Mouse (Mus musculus) right cerebral cortex, postnatal 14 days (tissue): ENCODE results near the gene Dnajc7.
A peak's percentile ranks its signal among the peaks of the same experiment; 100 is the strongest.
"Not testable (repeated sequence)": the region's sequence is repeated elsewhere in the genome, so short reads cannot be mapped to it uniquely, and the experiment has no call there.

ENCODE experiments used
- DNase-seq: peaks from one replicate; pipeline ENCODE4 v3.0.0; 2022

The Dnajc7 gene

GRCm38 (mm10) chr11:100616332-100616731, 3.6 kb downstream of the Dnajc7 start:
- no peak for DNase-seq

DNA sequence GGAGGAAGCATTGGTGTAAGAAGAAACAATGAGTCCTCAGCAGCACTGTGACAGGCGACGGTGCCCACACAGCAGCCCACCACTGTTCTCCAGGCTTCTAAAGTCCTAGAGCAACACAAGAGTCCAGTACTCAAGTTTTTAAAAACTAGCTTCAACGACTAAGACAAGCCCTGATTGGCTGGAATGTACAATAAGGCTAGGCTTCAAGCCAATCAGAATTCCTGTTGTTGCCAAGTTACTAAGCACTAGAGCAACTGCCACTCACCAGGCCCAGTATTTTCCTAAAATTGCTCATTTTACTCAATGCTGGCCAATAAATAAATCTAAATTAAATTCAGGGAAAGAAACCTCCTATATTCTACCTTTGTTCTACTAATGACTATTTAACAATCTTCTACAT, 6.7 kb downstream of the Dnajc7 start:
- DNase-seq, result no peak

DNA sequence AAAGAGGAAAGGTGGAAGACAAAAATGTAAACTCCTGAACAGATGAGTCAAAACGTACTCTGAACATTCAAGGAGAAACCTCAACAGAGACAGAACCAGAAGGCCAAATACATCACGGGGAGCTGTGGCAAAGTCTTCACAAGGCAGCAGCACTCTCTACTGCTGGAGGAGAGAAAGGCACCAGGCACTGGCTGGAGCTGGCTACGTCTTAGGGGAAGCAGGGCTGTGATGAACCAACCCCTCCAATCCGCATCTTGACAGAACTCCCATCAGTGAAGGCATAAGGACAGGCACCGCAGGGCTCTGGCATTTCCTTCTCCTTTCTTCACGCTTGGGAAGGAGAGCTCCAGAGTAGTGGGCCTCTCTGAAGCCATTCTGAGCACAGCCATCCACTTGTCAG, 8.3 kb downstream of the Dnajc7 start:
- DNase-seq, result no peak

DNA sequence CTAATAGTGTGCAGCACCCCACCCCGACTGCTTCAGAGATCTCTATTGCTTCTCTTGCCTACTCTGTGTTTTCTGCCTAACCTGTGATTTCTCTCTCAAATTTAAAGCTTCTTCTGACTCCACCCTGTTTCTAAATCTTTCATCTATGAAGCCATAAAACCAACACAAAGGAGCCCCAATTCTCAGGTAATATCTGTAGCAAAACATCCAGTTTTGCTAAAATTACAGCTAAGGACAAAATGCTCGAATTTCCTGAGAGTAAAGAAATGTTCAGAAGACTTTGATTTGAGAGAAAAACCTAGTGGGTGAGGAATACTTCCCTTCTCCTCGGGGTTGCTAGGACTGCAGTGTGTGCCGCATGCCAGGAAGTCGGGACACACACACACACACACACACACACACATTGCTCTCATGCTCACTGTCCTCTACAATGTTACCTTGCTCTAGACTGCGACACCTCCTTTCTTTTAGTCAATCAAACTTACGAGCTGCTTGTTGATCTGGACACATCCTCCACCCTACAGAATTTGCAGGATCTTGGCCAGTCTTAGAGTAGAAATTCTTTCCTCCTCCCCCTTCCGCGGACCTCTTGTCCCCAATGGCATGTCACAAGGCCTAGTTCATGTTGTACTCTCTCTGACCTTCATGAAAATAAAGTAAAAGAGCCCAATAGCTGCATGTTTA, 9.8 kb downstream of the Dnajc7 start:
- DNase-seq, result no peak

DNA sequence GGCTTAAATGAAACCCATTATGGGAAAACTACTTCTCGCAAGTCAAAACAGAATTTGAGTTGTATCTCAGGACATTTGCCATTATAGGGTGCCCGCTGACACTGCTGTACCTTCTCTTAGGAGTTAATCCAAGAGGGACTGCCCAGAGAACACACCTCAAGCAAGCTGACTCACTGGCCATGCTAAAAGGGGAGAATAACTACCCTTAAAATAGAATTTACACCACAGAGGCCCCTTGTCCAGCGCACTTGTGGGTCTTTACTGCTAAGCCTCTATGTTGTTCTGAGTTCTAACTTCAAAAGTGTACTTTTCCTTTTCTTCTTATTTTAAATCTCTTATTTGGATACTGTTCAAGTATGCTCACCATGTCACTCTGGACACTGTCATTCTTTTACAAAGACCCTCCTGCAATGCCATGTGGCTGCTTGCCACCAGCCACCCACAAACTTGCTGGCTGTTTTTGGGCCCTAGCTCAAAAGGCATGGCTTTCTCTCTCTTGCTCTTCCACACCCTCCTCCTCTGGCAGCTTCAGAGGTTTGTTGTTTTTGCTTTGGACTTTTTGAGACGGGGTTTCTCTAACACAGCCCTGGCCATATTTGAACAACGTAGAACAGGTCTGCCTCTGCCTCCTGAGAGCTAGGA, 10.5 kb downstream of the Dnajc7 start:
- DNase-seq, result no peak

DNA sequence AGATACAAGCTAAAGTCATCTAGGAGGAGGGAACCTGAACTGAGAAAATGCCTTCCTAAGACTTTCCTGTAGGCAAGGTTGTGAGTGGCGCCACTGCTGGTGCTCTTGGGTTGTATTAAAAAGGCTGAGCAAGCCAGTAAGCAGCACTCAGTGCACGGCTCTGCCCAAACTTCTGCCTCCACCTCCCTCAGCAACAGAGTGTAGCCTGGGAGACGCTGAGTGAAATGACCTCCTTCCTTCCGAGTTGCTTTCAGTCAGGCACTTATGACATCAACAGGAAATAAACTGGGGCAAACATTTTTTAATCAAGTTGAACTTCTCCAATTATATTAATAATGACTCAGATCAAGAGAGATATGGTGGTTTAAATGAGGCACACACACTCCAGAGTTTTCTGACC, 11.2 kb downstream of the Dnajc7 start:
- DNase-seq, result no peak

- DNase-seq, result no peak
Measured at GRCm38 (mm10) chr11:100607121-100607520, 12.8 kb downstream of the Dnajc7 start.

GRCm38 (mm10) chr11:100605451-100605850, 14.5 kb downstream of the Dnajc7 start:
- DNase-seq, result no peak

GRCm38 (mm10) chr11:100604321-100605005, 15.5 kb downstream of the Dnajc7 start:
- no peak for DNase-seq

DNA sequence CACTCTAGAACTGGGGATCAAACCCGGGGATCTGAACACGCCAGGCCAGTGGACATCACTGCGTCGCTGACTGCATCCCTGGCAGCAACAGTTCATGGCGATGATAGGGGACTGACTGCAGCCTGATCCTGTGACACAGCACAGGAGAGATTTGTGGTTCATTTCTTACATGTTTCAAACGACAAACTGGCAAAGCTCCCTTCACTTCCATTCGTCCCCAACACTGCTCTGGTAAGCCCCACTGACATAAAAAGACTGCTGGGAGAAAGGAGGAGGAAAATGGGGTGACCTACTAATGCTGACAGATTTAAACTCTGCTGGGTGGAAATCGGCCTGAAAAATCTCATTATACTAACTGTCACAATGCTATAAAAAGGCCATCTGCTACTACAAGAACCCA, 16.2 kb downstream of the Dnajc7 start:
- DNase-seq, result no peak

DNA sequence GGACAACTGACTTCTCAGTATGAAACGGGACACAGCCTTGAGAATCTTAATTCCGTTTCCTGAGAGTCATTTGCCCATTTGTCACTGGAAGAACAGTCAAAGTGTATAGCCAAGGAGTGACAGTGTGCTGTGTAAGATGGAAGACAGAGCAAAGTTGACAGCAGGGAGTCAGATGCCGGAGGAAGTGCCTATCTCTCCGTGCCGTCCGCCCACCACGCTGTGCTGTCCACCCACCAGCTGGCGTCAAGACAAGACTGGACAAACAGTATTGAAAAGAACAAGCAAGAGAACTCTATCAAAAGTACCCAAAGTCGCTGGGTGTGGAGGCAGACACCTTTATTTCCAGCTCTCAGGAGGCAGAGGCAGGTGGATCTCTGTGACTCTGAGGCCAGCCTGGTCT, 16.8 kb downstream of the Dnajc7 start:
- DNase-seq, result no peak

GRCm38 (mm10) chr11:100601372-100601771, 18.6 kb downstream of the Dnajc7 start:
- no peak for DNase-seq

DNA sequence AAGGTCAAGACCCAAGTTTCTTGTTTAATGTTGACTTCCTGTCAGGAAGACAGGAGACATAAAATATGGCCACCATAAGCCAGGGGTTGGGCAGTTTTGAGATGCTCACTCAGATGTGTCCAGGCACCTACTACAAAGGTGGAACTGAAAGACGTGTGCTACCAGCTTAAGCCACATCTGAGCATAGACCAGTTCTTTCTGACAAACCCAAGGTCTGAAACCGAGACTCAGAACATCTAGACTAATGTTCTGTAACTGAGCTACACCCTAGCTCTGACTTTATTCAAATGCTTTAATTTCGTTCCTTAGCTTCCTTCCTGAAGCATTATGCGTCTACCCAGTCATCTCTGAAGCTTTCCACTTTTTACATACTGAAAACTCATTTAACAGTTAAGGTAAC, 21.9 kb downstream of the Dnajc7 start:
- DNase-seq, result no peak

- no peak for DNase-seq
Measured at GRCm38 (mm10) chr11:100595533-100595932, 24.4 kb downstream of the Dnajc7 start.

DNA sequence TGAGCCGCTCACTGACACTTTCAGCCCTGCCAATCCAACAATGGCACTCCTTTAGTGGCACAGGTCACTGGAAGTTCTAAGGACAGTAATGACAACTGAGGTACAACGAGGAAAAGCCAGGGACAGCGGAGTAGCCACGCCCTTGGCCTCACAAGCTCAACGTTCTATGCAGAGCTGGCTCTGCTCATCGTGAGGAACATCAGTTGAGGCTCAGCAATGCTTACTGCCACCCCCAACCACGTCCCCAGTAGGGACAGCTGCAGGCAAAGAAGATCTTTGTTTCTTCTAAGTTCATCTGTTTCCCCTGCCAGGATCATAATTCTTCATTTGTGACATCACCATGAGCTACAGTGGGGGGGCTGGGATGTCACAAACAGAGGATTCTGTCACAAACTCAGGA, 25.4 kb downstream of the Dnajc7 start:
- no peak for DNase-seq

GRCm38 (mm10) chr11:100592346-100593046, 27.5 kb downstream of the Dnajc7 start:
- DNase-seq, result no peak

GRCm38 (mm10) chr11:100588462-100588861, 31.5 kb downstream of the Dnajc7 start:
- no peak for DNase-seq

DNA sequence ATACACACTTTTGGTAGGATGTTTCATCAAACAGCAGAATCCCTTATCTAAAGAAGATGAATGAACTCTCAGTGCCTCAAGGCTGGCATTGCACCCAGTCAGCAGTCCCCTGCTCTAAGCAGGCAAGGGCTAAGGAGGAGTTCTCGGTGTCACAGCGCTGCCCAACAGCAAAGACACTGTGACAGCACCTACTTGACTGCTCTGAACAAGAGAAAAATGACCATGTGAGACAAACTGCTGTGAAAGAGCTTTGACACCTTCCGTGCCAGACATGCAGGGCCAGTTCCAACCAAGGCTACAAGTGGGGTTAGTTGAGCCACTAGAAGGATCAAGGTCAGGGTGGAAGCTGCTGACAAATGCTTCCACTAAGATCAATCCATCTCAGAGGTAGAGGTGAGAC, 34.8 kb downstream of the Dnajc7 start:
- no peak for DNase-seq

DNA sequence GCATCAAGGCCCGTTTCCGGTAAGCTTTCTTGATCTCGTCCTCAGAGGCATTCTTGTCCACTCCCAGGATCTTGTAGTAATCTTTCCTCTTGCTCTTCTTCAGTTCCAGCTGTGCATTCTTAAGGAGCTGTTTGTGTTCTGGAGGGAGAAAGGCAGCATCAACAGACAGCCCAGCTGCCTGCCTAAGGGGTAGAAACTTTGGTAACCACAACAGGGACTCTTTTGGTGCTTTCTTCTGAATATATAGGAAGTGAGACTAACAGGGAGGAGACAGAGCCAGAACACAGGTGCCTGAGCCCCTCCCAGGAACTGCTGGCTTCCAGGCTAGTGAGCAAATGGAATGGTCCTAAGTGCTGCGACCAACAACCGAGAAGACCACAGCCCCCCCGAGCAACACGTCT, 35.4 kb downstream of the Dnajc7 start:
- no peak for DNase-seq

DNA sequence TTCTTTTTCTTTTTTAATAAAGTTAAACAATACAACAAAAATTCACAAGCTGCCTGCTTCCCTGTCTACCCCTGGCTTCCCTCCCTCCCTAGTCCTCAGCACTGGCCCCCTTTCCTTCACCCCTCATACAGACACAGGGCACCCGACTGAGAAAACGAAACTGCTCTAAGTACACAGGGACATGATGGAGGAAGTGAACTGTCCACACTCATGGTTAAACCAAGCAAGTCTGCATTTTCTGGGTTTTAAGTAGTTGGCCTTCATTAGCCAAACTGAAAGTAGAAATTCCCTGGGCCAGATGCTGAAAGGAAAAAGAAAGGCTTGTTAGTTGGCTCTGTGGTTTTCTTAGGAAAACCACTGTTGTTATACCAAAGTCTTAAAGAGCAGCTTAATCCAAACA, 37.1 kb downstream of the Dnajc7 start:
- DNase-seq, result no peak

GRCm38 (mm10) chr11:100582413-100582812, 37.6 kb downstream of the Dnajc7 start:
- DNase-seq, result not testable (repeated sequence)

- peak; percentile 65 for DNase-seq
Measured at GRCm38 (mm10) chr11:100581756-100582155, 38.2 kb downstream of the Dnajc7 start.

GRCm38 (mm10) chr11:100580275-100580674, 39.7 kb downstream of the Dnajc7 start:
- DNase-seq, result no peak
